Mouse (Mus musculus) midbrain, embryonic 15.5 days (tissue): ENCODE data around the gene Id2. TPM values are rescaled to one million over a fixed set of nuclear protein-coding genes. Genes with fewer than 3 reads are reported as not detected.

ENCODE experiments used
- ATAC-seq: fragments of 200-750 bp; cut with Nextera tagmentation; replicated peaks from 2 replicates; pipeline ENCODE4 v1.8.0; 2017; ENCODE audit warnings: moderate TSS enrichment
- H3K27ac ChIP-seq: fragments of 300-500 bp; sonication (generic); 2 replicates; pipeline ENCODE4 v1.5.1; 2015; ENCODE audit warnings: mild to moderate bottlenecking, inconsistent platforms
- H3K27me3 ChIP-seq: fragments of 300-500 bp; sonication (generic); replicated peaks from 2 replicates; pipeline ENCODE4 v1.6.1; 2015; ENCODE audit warnings: inconsistent platforms
- H3K36me3 ChIP-seq: fragments of 300-500 bp; sonication (generic); replicated peaks from 2 replicates; pipeline ENCODE4 v1.6.1; 2015; ENCODE audit warnings: inconsistent platforms
- H3K4me1 ChIP-seq: fragments of 300-500 bp; sonication (generic); 2 replicates; pipeline ENCODE4 v1.6.1; 2015; ENCODE audit warnings: inconsistent platforms
- H3K4me2 ChIP-seq: fragments of 300-500 bp; sonication (generic); 2 replicates; pipeline ENCODE4 v1.6.1; 2015; ENCODE audit warnings: inconsistent platforms, mild to moderate bottlenecking, moderate library complexity
- H3K4me3 ChIP-seq: fragments of 300-500 bp; sonication (generic); 2 replicates; pipeline ENCODE4 v1.5.1; 2015; ENCODE audit warnings: mild to moderate bottlenecking, inconsistent platforms
- H3K9ac ChIP-seq: fragments of 300-500 bp; sonication (generic); 2 replicates; pipeline ENCODE4 v1.6.1; 2015; ENCODE audit warnings: mild to moderate bottlenecking, inconsistent platforms
- H3K9me3 ChIP-seq: fragments of 300-500 bp; sonication (generic); 2 replicates; pipeline ENCODE4 v1.6.1; 2016; ENCODE audit warnings: inconsistent platforms
- WGBS: fragments of 180-500 bp; shearing (Covaris S2); methylation state at CpG from one replicate; pipeline ENCODE4 v1.1.7; 2015; ENCODE audit warnings: mixed read lengths; 5-methylcytosine and 5-hydroxymethylcytosine counted together
- polyA plus RNA-seq: library from polyadenylated mRNA; unstranded; fragments of >200 nt; fragmentation: Nextera tagmentation; extraction: Ambion mirVana; gene quantifications from 2 replicates; pipeline ENCODE4 v1.2.1, GENCODE M21; 2015

Gene Id2
- polyA plus RNA-seq, 1 experiment from 2014 or later: 138 TPM

GRCm38 (mm10) chr12:25095538-25095937 is 1.4 kb downstream of the Id2 start:
- Histone ChIP-seq H3K4me2 (peak overlapping the region; percentile 96), H3K9me3 (no peaks in the 10 kb centered on the region), H3K4me1 (peaks cover 65% of the 10 kb centered on the region), H3K27ac (peak overlapping the region; percentile 93), H3K4me3 (peak overlapping the region; percentile 71), H3K9ac (peak overlapping the region; percentile 59), H3K36me3 (no peaks in the 10 kb centered on the region), H3K27me3 (no peaks in the 10 kb centered on the region)
- peak; percentile 5; the same call in 1 of the 2 replicates for ATAC-seq
- WGBS: under 1% methylated on average over 19 of the region's 19 CpGs

- Histone ChIP-seq H3K4me3 (peak overlapping the region; percentile 71), H3K27ac (peak overlapping the region; percentile 93), H3K27me3 (no peaks in the 10 kb centered on the region), H3K4me1 (peaks cover 59% of the 10 kb centered on the region), H3K36me3 (no peaks in the 10 kb centered on the region), H3K4me2 (peak overlapping the region; percentile 96), H3K9me3 (no peaks in the 10 kb centered on the region), H3K9ac (peak overlapping the region; percentile 59)
- WGBS: under 1% methylated on average over 22 of the region's 22 CpGs
- ATAC-seq: no peak
Observed at GRCm38 (mm10) chr12:25094621-25095521, 2.1 kb downstream of the Id2 start.

GRCm38 (mm10) chr12:25093241-25093774 is 3.6 kb downstream of the Id2 start:
- Histone ChIP-seq H3K4me2 (peak overlapping the region; percentile 60), H3K9ac (peak overlapping the region; percentile 5; the same call in 1 of the 2 replicates), H3K4me1 (peaks cover 47% of the 10 kb centered on the region), H3K27ac (no peak overlapping the region), H3K27me3 (no peaks in the 10 kb centered on the region), H3K4me3 (peak overlapping the region; percentile 27), H3K36me3 (no peaks in the 10 kb centered on the region), H3K9me3 (no peaks in the 10 kb centered on the region)
- no peak for ATAC-seq
- 12% methylated on average over 11 of the region's 11 CpGs for WGBS

- 1% methylated on average over 17 of the region's 17 CpGs for WGBS
- H3K27ac ChIP-seq: no peak overlapping the region
Observed at GRCm38 (mm10) chr12:25092751-25093211, 4.2 kb downstream of the Id2 start.

GRCm38 (mm10) chr12:25092027-25092704 is 4.8 kb downstream of the Id2 start:
- WGBS: 8% methylated on average over 25 of the region's 25 CpGs
- H3K27ac ChIP-seq: no peak overlapping the region
- H3K4me1 ChIP-seq: peaks cover 36% of the 10 kb centered on the region
- peak overlapping the region; percentile 27 for H3K4me3 ChIP-seq
- no peaks in the 10 kb centered on the region for H3K36me3 ChIP-seq
- peak overlapping the region; percentile 60 for H3K4me2 ChIP-seq
- no peaks in the 10 kb centered on the region for H3K9me3 ChIP-seq
- H3K9ac ChIP-seq: 0 out of 2 replicates have a peak overlapping the region, but pooled peaks have one; percentile 5
- ATAC-seq: peak; percentile 63
- no peaks in the 10 kb centered on the region for H3K27me3 ChIP-seq

More at GRCm38 (mm10) chr12:25092751-25093211, 4.2 kb downstream of the Id2 start:
- H3K4me3 ChIP-seq: peak overlapping the region; percentile 27
- H3K4me1 ChIP-seq: peaks cover 42% of the 10 kb centered on the region
- H3K27me3 ChIP-seq: no peaks in the 10 kb centered on the region
- no peaks in the 10 kb centered on the region for H3K36me3 ChIP-seq
- H3K9me3 ChIP-seq: no peaks in the 10 kb centered on the region
- ATAC-seq: 0 out of 2 replicates have a peak, but pooled peaks have one; percentile 13
- H3K4me2 ChIP-seq: peak overlapping the region; percentile 60
- H3K9ac ChIP-seq: peak overlapping the region; percentile 5; the same call in 1 of the 2 replicates

- Histone ChIP-seq H3K9me3 (no peaks in the 10 kb centered on the region), H3K4me1 (peaks cover 18% of the 10 kb centered on the region), H3K4me2 (no peak overlapping the region), H3K4me3 (no peak overlapping the region), H3K9ac (no peak overlapping the region), H3K27ac (no peak overlapping the region), H3K36me3 (no peaks in the 10 kb centered on the region), H3K27me3 (no peaks in the 10 kb centered on the region; the same call in 1 of the 2 replicates)
- WGBS: 82% methylated on average over 1 of the region's 1 CpGs
- ATAC-seq: no peak
Observed at GRCm38 (mm10) chr12:25089433-25089832, 7.5 kb downstream of the Id2 start.

GRCm38 (mm10) chr12:25086966-25087365 is 10.0 kb downstream of the Id2 start:
- H3K4me3 ChIP-seq: no peak overlapping the region
- 65% methylated on average over 4 of the region's 4 CpGs for WGBS
- no peaks in the 10 kb centered on the region for H3K9me3 ChIP-seq
- H3K4me1 ChIP-seq: no peaks in the 10 kb centered on the region
- no peak overlapping the region for H3K4me2 ChIP-seq
- no peak overlapping the region for H3K9ac ChIP-seq
- H3K36me3 ChIP-seq: no peaks in the 10 kb centered on the region
- H3K27ac ChIP-seq: no peak overlapping the region
- no peaks in the 10 kb centered on the region; the same call in 1 of the 2 replicates for H3K27me3 ChIP-seq
- ATAC-seq: no peak

- no peak for ATAC-seq
- Histone ChIP-seq H3K9me3 (no peaks in the 10 kb centered on the region), H3K4me3 (no peak overlapping the region), H3K4me2 (no peak overlapping the region), H3K9ac (no peak overlapping the region), H3K27ac (no peak overlapping the region), H3K4me1 (no peaks in the 10 kb centered on the region), H3K36me3 (no peaks in the 10 kb centered on the region), H3K27me3 (no peaks in the 10 kb centered on the region; the same call in 1 of the 2 replicates)
- 42% methylated on average over 26 of the region's 26 CpGs for WGBS
Observed at GRCm38 (mm10) chr12:25083260-25084178, 13.4 kb downstream of the Id2 start.

- Histone ChIP-seq H3K4me2 (no peak overlapping the region), H3K27me3 (no peaks in the 10 kb centered on the region), H3K9ac (no peak overlapping the region), H3K4me3 (no peak overlapping the region), H3K27ac (no peak overlapping the region), H3K36me3 (no peaks in the 10 kb centered on the region), H3K9me3 (no peaks in the 10 kb centered on the region), H3K4me1 (no peaks in the 10 kb centered on the region)
- no peak for ATAC-seq
- WGBS: 87% methylated on average over 3 of the region's 3 CpGs
Observed at GRCm38 (mm10) chr12:25074344-25074743, 22.6 kb downstream of the Id2 start.

GRCm38 (mm10) chr12:25073374-25073773 is 23.6 kb downstream of the Id2 start:
- 86% methylated on average over 4 of the region's 4 CpGs for WGBS
- Histone ChIP-seq H3K4me2 (no peak overlapping the region), H3K4me3 (no peak overlapping the region), H3K27me3 (no peaks in the 10 kb centered on the region), H3K27ac (no peak overlapping the region), H3K9ac (no peak overlapping the region), H3K4me1 (no peaks in the 10 kb centered on the region), H3K9me3 (no peaks in the 10 kb centered on the region), H3K36me3 (no peaks in the 10 kb centered on the region)
- ATAC-seq: no peak

- Histone ChIP-seq H3K27ac (no peak overlapping the region), H3K4me3 (no peak overlapping the region), H3K36me3 (peaks cover 15% of the 10 kb centered on the region; the same call in 1 of the 2 replicates), H3K27me3 (no peaks in the 10 kb centered on the region), H3K9ac (no peak overlapping the region), H3K9me3 (no peaks in the 10 kb centered on the region), H3K4me1 (no peaks in the 10 kb centered on the region), H3K4me2 (no peak overlapping the region)
- no peak for ATAC-seq
- WGBS: 60% methylated on average over 6 of the region's 6 CpGs
Observed at GRCm38 (mm10) chr12:25062264-25062663, 34.7 kb downstream of the Id2 start.
